Mouse (Mus musculus) frontal cortex, adult (tissue): ENCODE measurements around the gene Rpl5.
"Not testable (repeated sequence)": the region's sequence is repeated elsewhere in the genome, so short reads cannot be mapped to it uniquely, and the experiment has no call there.

Experiments used
- ATAC-seq: cut with Nextera tagmentation; 2 replicates; pipeline ENCODE4 v1.9.2; 2017; ENCODE audit warnings: mild to moderate bottlenecking, moderate library complexity, mixed read lengths; ENCODE audit not compliant: low TSS enrichment

Gene Rpl5

DNA sequence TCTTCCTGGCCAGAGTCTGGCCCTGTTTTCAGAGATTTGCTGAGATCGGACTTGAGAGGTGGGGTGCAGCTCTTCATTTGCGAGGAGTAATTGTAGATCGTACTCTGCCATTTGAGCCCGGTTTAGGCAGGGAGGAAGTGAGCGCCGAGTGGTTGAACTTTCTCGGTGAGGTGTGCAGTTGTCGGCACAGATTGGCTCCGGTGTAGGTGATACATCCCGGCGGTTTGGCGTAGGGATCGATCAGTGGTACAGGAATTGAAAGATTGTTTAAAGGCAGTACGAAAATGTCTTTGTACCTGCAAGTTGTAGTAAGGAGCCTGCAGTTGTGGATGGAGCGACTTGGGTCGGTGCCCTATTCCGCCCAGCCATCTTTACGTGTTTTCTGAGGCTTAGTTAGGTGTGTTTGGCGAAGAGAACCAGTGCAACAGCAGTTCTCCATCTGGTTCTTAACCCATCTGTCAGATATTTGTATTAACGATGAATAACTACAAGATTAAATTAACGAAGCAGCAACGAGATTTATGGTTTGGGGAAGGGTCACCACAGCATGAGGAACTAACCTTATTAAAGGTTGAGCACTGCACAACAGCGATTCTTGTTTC lies 813 bp downstream of the Rpl5 start:
- ATAC-seq = no peak; the same call in 1 of the 2 replicates

- no peak for ATAC-seq
These were observed 4.0 kb downstream of the Rpl5 start for GRCm38 (mm10) chr5:107904325-107904724.

DNA sequence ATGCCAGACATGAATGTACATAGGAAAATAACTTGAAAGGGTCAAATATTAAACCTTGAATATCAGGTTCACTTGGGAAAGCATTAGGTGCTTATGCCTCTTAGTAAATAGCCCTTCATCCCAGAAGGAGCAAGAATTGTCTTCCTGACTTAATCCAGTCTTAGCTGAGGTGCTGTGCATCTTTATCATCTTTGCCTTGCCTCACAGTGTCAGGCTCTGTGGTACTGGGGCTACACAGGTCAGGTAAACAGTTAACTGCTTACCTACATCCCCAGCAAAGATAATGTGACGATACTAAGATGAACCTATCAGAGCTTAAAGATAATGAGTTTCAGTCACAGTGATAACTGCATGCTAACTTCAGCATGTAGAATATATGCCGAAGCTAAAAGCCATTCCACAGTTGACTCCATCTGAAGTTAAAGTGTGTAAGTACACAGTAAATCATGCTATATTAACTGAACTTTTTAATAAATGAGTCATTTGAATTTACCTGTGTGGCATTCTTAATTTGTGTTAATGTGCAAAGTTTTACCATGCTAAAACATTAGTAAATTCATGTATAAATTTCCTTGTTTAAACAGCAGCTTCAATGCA lies 8.3 kb downstream of the Rpl5 start:
- ATAC-seq = no peak

DNA sequence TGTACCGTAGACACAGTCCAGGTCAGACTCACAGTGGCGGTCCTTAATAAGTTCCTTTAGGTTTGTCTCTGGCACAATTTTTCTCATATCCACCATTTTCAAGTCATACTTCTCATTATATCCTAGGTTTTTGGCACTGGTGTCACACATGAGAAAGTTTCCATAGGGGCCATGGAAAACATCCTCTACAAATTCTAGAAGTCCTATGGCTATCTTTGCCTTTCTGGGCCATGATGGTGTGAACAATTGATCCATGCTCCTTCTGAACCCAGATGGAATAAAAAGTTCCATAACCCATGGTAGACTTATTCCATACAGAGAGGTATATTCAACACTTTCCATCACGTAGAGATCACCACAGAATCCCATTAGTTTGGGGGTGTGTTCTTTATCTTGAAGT lies 9.4 kb downstream of the Rpl5 start:
- ATAC-seq = no peak

DNA sequence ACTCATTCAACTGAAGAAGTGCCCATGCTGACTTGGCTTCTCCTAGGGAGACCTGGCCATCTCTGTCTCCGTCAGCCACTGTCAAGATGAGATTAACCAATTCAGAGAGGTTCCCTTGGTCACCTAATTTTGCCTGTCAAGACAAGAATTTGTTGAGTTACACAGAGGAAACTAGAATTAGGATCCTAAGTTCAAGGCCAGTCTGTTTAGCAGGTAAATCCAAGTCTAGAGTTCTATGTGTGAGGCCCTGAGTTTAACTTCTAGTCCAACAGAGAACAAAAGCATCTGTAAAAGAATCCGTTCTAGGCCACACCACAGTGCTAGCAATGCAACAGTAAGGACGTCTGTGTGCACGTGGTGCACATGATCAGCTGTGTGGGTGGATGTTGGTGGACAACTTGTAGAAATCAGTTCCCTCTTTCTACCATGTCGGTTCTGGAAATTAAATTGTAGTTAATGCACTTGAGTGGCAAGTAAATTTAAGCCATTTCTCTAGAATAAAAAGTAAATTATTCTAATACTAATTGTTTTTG lies 9.8 kb downstream of the Rpl5 start:
- ATAC-seq = no peak

DNA sequence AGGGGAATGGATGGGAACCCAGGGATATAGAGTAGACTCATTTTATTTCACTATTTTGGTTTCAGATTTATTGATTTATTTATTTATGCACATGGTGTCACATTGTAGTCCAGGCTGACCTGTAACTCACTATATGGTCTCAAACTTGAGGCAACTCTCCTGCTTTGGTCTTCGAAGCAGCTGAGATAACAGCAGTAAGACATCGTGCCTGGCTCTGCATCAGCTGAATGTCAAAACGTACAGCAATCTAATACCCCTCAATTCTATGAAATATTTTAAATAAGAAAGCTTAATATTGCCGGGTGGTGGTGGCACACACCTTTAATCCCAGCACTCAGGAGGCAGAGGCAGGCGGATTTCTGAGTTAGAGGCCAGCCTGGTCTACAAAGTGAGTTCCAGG lies 10.7 kb downstream of the Rpl5 start:
- ATAC-seq = no peak

GRCm38 (mm10) chr5:107915280-107915679 lies 15.0 kb downstream of the Rpl5 start:
- ATAC-seq = no peak

- peak; percentile 81 for ATAC-seq
These were observed 21.3 kb downstream of the Rpl5 start for GRCm38 (mm10) chr5:107921400-107922252.

DNA sequence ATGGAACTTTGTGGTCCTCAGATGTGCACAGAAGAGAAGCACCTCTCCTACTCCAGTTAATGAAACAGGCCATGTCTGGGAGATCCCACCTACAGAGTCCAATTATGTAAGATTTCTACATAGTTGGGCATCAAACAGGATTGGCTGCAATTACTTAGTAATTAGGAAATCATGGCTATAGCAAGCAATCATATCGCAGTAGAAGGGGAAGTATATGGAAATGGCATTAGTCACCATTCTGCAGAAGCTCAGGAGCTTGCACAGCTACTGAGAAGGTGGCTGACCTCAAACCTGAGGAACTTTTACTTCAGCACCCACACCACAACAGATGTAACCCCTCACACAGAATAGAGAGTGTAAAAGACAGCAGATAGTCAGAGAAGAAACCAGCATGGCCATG lies 22.5 kb downstream of the Rpl5 start:
- ATAC-seq = no peak

GRCm38 (mm10) chr5:107924564-107924963 lies 24.3 kb downstream of the Rpl5 start:
- ATAC-seq = no peak

GRCm38 (mm10) chr5:107926550-107927249 lies 26.4 kb downstream of the Rpl5 start:
- ATAC-seq = no peak

DNA sequence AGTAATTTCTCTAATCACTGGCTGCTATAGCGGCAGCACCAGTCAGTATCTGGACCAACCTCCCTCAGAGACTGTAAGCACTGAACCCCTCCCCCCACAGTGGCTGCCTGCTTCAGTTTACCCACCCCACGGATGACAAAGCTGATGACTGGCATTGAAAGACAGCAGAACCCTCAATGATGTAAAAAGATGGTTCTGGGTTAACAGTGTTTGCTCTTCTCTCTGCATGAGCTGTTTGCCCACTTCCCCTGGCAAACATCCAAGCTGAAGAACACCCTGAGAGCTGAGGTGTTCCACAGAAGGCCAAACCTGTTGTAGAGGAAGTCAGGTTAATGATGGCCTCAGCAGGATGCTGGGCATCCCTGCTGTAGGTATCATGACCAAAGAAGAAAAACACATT lies 32.3 kb downstream of the Rpl5 start:
- no peak for ATAC-seq

DNA sequence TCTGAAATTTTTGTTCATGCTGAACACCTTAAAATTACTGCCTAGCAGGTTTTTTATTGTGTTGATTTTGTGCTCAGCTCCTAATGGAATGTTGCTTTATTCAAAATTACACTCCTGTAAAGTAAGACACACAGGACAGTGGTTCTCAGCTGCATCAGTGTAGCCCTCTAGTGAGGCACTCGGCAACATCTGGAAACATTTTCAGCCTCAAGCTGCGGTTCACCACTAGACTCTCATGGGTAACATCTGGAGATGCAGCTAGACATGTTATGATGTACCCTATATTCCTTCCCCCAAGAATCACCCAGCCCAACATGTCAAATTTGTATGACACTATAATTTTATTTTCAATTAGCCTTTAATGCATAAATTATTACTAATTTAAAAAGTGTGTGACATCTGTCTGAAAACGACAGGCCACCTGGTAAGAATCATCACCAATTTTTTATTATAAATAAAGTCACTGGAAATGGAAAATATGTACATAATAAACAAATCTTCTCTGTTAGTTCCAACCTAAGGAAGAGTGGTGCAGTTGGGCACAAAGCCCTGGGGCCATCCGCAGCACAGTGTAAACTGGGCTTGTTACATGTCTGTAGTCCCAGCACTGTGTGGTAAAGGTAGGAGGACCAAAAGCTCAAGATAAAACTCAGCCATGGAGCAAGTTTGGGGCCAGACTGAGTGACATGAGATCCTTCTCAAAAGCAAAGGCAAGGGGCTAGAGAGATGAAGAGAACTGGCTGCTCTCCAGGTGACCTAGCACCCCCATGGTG lies 33.1 kb downstream of the Rpl5 start:
- no peak for ATAC-seq

- no peak for ATAC-seq
These were observed 34.7 kb downstream of the Rpl5 start for GRCm38 (mm10) chr5:107934770-107935543.

GRCm38 (mm10) chr5:107936625-107937389 lies 36.5 kb downstream of the Rpl5 start:
- no peak for ATAC-seq

- not testable (repeated sequence) for ATAC-seq
These were observed 38.2 kb downstream of the Rpl5 start for GRCm38 (mm10) chr5:107938483-107938882.

DNA sequence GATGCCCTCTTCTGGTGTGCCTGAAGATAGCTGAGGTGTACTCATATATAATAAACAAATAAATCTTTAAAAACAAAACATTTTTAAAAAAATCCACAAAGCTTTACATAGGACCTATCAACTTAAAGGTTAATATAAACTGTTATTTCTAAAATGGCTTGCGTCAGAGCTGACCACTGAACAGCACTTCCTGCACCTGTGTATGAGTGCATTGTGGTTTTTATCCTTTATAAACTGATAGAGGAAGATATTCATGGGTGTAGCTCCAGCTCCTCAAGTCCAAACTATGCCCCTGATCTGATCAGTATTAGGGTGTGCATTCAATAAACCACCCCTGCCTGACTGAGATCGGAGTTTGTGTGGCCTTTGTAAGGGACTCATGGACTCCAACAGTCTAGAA lies 38.6 kb downstream of the Rpl5 start:
- no peak for ATAC-seq

DNA sequence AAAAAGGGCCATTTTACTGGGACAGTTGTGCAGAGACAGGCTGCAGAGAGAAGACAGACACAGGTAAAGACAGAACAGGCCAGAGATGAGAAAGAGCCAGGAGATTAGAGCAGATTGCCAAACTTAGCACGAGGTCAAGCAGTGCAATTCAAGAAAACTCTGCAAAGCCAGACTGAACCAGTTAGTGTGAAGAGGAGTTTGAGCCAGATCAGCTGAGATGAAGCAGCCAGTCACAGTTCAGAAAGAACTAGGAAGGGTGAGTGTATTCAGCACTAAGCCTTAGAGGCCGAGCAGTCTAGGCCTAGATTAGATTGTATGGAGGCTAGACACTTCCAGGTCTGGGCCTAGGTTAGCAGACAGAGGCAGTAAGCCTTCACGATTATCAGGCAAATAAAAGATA lies 39.4 kb downstream of the Rpl5 start:
- ATAC-seq = no peak

DNA sequence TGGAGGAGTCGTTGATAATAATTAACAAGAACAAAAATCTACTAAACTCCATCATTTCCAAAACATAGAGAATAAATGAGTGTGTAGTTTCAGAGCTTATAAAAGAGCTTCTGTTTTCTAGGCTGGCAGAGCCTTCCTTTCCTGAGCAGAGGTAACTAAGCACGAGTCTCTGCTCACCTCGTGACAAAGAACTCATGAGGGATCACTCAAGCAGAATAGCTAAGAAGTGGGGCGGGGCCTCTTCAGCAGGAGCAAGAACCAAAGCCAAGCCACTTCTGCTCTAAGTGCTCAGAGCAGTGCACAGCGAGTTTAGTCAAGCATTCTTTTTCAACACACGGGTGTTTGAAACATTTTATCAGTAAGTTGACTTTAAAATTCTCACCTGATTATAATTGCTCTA lies 40.9 kb downstream of the Rpl5 start:
- ATAC-seq = no peak

DNA sequence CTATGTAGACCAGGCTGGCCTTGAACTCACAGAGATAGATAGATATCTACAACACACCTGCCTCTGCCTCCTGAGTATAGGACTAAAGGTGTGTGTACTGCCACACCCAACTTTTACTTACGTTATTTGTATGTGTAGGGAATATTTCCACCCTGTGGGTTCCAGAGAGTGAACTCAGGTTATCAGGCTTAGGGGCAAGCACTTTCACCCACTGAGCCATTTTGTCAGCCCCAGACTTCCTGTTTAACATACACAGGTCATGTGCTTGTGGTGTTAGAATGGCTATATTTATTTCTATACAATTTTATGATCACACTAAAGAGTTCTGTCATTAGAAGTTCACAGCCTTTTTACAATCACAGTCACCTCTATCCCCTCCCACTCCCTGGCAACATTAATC lies 42.6 kb downstream of the Rpl5 start:
- no peak for ATAC-seq
